Mouse (Mus musculus): ENCODE results near the gene Olfr281.
"Not testable (repeated sequence)": the region's sequence is repeated elsewhere in the genome, so short reads cannot be mapped to it uniquely, and the experiment has no call there.

Gene Olfr281

GRCm38 (mm10) chr15:98452288-98452687 lies at the start of gene Olfr281:
Gene Olfr281, plus strand, starts transcription at chr15:98452588.
- in situ Hi-C loops (cut with MboI; ENCODE audit: low sequenced_read_pairs): no loop called here

- in situ Hi-C loops (cut with MboI; ENCODE audit: low sequenced_read_pairs): no loop called here
These were observed 43.9 kb upstream of the Olfr281 start for GRCm38 (mm10) chr15:98408406-98409060.

DNA sequence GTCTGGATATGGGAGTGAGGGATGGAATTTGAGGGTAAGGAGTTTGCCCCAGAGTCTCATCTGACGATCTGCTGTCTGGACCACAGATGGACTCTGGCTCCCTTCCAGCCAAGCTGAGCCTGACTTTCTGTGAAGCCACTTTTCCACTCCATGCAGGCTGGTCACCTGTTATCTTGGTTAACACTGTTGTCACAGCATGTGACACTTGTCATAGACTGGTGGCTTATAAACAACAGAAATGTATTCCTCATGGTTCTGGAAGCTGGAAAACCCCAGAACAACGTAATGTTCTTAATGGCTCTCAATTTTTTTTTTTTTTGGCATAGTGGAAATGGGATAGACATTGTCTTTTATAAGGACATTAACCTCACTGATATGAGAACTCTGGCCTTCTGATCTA lies 42.8 kb upstream of the Olfr281 start:
- in situ Hi-C loops (cut with MboI; ENCODE audit: low sequenced_read_pairs): no loop called here

DNA sequence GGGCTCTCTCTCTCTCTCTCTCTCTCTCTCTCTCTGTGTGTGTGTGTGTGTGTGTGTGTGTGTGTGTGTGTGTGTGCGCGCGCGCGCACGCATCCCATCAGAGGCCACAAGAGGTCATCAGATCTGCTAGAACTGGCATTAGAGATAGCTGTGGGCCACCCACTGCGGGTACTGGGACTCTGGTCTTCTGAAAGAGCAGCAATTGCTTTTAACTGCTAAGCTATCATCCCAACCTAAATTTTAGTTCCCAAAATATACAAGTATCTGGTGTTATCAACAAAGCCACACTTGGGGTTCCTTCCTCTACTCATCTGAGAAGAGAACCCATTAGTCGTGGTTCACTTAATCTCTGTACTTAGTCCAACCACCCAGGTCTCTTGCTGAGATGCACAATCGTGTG lies 42.1 kb upstream of the Olfr281 start:
- in situ Hi-C loops (cut with MboI; ENCODE audit: low sequenced_read_pairs): no loop called here

DNA sequence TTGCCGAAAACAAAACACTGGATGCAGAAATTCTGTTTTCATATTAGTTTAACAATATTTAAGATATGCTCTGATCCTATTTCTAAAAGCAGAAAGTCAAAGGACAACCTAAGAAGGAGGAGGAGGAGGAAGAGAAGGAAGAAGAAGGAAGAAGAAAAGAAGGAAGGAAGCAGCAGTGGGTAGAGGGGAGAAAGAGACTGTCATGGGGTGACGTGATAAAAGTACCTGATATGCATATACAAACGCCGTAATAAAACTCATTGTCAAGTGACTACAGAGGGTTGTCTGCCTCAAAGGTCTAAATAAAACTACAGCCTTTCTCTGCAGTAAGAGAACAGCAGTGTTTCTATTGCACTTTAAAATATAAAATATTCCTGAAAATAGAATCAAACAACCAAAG lies 36.4 kb upstream of the Olfr281 start:
- in situ Hi-C loops (cut with MboI; ENCODE audit: low sequenced_read_pairs): no loop called here

DNA sequence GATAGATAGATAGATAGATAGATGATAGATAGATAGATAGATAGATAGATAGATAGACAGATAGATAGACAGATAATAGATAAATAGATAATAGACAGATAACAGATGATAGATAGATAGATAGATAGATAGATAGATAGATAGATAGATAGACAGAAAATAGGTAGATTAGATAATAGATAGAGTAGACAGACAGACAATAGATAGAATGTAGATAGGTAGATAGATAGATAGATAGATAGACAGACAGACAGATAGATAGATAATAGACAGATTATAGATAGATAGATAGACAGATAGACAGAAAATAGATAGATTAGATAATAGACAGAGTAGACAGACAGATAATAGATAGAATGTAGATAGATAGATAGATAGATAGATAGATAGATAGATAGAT lies 35.6 kb upstream of the Olfr281 start:
- in situ Hi-C loops (cut with MboI; ENCODE audit: low sequenced_read_pairs): not testable (repeated sequence)

DNA sequence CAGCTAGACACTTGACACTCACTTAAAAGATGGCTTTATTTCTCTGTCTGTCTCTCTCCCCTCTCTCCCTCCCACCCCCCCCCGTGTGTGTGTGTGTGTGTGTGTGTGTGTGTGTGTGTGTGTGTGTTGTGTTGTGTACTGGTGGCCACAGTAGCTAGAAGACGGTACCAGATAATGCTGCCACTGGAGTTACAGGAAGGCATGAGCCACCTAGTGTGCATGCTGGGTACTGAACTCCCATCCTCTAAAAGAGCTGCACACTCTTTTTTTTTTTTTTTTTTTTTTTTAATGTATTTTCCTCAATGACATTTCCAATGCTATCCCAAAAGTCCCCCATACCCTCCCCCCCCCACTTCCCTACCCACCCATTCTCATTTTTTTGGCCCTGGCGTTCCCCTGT lies 35.1 kb upstream of the Olfr281 start:
- in situ Hi-C loops (cut with MboI; ENCODE audit: low sequenced_read_pairs): not testable (repeated sequence)

DNA sequence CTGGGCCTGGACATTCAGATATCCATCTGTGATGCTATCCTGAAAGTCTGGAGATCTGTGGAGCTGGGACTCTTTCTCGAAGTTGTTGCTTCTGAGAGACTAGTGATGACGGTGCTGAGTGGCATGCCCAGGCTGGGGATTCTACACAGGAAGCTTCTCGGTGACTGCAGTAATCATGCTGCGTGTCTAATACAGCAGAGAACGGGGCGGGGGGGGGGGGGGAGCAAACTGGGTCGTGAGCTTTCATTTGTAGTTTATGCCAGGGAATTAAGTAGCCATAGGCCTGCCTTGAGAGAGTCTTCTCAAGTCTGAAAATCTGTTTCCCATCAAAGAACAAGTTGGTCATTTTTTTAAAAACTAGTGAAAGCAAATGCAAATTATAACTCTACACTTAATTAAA lies 34.3 kb upstream of the Olfr281 start:
- in situ Hi-C loops (cut with MboI; ENCODE audit: low sequenced_read_pairs): no loop called here

- in situ Hi-C loops (cut with MboI; ENCODE audit: low sequenced_read_pairs): no loop called here
These were observed 31.5 kb upstream of the Olfr281 start for GRCm38 (mm10) chr15:98420897-98421296.

DNA sequence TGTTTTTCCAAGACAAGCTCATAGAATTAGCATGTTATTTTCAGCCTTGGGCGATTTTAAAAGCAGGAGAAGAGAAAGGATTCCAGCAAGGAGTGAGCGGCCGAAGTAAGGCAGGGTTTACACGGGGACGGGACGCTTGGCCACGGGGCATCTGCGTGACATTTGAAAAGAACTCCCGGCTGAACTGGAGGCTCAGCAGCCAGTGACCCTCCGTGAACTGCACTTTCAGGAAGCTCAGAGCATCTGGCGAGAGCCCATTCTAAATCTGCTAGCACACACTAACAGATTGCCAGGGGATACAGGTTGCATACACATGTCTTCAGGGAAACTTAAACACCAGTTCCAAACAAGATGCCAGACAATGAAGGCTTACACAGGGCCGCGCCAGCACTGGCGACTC lies 28.1 kb upstream of the Olfr281 start:
- in situ Hi-C loops (cut with MboI; ENCODE audit: low sequenced_read_pairs): no loop called here

DNA sequence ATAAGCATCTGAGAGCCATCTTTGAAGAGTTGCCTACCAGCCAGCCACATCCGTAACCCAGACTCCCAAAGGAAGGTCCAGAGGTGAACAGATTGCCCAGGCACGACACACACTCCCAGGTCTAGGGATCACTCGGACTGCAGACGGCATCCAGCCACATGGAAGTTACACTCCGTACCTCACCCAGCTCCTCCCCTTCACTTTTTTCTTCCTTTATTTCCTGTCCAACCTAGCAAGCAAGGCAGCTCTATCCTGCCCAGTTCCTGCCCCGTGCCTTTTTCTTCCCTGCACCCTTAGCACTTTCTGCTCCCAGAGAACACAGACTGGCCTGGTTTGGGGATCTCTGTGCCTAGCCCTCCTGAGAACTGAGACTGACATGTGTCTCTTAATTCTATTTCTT lies 27.6 kb upstream of the Olfr281 start:
- in situ Hi-C loops (cut with MboI; ENCODE audit: low sequenced_read_pairs): no loop called here

DNA sequence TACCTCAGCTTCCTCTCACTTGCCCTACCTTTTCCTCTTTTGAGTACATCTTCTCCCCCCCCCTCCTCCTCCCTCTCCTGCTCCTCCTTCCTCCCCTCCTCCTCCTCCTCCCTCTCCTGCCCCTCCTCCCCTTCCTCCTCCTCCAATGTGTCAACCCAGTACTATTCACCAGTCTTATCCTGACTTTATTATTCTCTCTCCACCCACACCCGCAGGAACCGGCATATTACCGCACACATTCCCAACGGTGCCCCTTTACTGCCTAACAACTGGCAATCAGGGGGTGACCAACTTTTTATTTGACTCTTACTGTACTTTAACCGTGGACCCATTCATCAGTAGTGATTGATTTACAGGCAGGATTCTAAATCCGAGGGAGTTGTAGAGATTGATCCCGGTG lies 27.2 kb upstream of the Olfr281 start:
- in situ Hi-C loops (cut with MboI; ENCODE audit: low sequenced_read_pairs): no loop called here

GRCm38 (mm10) chr15:98430925-98431324 lies 21.5 kb upstream of the Olfr281 start, which contains the start of gene Olfr282:
Gene Olfr282, plus strand, starts transcription at chr15:98431225.
- in situ Hi-C loops (cut with MboI; ENCODE audit: low sequenced_read_pairs): not testable (repeated sequence)

DNA sequence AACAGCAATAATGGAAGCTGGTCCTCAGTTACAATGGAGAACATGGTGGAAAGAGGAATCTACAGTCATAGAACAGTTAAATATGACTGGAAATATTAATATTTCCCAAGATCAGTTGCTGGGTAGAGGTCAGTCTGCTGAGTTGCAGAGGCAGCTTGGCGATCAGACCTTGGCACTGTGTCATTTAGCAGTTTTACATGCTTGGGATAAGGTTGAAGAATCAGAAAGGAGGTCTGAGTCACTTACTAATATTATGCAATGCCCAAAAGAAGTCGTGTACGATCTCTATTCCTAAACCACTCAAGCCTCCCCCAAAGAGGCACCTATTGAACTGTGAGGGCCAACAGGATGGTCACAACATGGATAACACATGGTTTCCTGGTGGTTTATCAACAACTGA lies 7.8 kb upstream of the Olfr281 start:
- in situ Hi-C loops (cut with MboI; ENCODE audit: low sequenced_read_pairs): no loop called here

DNA sequence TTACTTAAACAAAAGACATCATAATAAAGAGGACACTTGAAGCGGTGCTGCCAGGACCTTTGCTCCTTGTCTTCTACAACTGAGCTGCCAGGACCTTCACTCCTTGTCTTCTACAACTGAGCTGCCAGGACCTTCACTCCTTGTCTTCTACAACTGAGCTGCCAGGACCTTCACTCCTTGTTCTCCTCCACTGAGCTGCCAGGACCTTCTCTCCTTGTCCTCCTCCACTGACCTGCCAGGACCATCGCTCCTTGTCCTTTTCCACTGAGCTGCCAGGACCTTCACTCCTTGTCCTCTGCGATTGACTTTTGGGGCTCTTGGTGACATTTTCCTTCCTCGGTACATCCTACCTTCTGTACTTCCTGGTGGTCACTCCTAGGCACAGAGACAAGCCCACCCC lies 3.9 kb upstream of the Olfr281 start:
- in situ Hi-C loops (cut with MboI; ENCODE audit: low sequenced_read_pairs): no loop called here

GRCm38 (mm10) chr15:98469596-98469995 lies 17.2 kb downstream of the Olfr281 start, which contains the start of gene OR5BS1P:
Gene OR5BS1P, plus strand, starts transcription at chr15:98469896.
- in situ Hi-C loops (cut with MboI; ENCODE audit: low sequenced_read_pairs): no loop called here

DNA sequence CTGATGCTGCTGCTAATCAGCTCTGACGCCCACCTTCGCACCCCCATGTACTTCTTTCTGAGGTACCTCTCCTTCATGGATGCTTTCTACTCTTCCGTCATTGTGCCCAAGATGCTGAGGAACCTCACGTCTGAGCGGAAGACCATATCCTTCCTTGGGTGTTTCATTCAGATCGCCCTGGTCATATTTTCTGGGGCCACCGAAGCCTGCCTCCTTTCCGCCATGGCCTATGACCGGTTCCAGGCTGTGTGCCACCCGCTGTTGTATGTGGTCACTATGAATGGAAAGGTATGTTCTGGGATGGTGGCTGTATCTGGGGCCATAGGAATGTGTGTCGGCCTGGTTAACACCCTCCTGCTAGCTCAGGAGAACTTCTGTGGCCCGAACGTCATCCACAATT lies 19.2 kb downstream of the Olfr281 start:
- in situ Hi-C loops (cut with MboI; ENCODE audit: low sequenced_read_pairs): no loop called here

- in situ Hi-C loops (cut with MboI; ENCODE audit: low sequenced_read_pairs): no loop called here
These were observed 22.6 kb downstream of the Olfr281 start for GRCm38 (mm10) chr15:98474958-98475357.

GRCm38 (mm10) chr15:98475382-98475781 lies 23.0 kb downstream of the Olfr281 start:
- in situ Hi-C loops (cut with MboI; ENCODE audit: low sequenced_read_pairs): no loop called here

- in situ Hi-C loops (cut with MboI; ENCODE audit: low sequenced_read_pairs): no loop called here
These were observed 23.9 kb downstream of the Olfr281 start for GRCm38 (mm10) chr15:98476281-98476680.

DNA sequence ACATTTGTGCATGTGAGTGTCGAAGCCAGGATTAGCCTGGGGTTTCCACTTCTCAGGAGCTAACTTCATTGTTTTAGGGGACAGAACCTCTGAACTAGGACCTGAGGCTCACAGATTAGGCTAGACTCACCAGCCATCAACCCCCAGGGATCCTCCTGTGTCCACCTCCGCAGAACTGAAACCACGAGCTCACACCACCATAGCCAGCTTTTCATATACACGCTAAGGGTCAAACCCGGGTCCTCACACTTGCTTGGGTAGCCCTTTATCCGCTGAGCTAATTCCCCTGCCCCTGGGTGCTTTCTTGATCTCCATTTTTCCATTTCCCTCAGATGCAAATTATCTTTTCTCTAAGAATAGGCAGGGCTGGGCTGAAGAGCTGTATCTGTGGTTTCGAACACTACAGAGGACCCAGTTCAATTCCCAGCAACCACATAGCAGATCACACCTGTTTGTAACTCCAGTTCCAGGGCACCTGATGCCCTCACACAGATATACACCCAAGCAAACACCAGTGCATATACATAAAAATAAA lies 27.2 kb downstream of the Olfr281 start:
- in situ Hi-C loops (cut with MboI; ENCODE audit: low sequenced_read_pairs): no loop called here

DNA sequence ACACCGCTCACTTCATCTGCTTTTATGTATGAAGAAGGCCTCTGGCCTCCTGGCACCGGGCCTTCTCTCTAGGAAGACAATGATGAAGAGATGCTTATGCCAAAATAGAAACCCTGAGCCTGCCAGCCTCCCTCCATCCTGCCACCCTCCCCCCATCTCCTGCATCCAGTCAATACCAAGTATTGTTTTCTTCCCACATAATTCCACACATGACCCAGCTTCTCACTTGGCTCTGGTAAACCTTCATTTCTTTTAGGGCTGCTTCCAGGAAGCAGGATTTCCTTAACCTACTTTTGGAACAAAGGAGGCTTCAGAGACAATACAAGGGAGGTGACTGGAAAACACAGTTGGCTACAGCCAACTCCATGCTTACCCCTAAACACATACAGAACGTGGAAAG lies 30.3 kb downstream of the Olfr281 start, which contains the start of gene Lalba:
Gene Lalba (minus strand): TSS at position 21 of the 400 bp plus-strand sequence.
- in situ Hi-C loops (cut with MboI; ENCODE audit: low sequenced_read_pairs): no loop called here
